Mouse (Mus musculus) erythroblast, embryonic 14.5 days (primary cell): ENCODE data around the gene Ccnj.

Experiments
- GATA1 ChIP-seq: IDR thresholded peaks from 2 replicates; pipeline ENCODE4 v1.6.1; 2012; ENCODE audit warnings: low read length, inconsistent platforms, mixed read lengths
- TAL1 ChIP-seq: IDR thresholded peaks from 3 replicates; pipeline ENCODE4 v1.6.1; 2012; ENCODE audit warnings: low read length, inconsistent platforms, mixed read lengths

DNA sequence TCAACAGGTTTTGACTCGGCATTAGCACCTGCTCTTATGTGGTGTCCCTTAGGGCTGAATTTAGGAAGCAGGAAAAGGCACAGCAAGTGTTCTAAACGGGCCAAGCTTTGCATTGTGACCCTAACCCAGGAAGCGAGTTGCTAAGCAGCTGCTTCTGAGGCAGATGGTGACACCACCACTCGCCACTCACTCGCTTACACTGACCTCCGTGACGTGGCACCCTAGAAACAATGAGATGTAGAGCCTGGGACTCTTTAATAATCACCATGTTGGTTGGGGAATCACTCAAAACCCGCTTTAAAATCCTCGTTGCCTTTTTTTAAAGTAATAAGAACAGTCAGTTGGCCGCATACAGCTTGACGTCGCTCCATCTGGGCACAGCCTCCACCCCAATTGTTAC lies 18.3 kb downstream of the Ccnj start:
- TF ChIP-seq TAL1 (no peak), GATA1 (no peak)
